Mouse (Mus musculus) liver, postnatal 0 days (tissue): ENCODE measurements around the gene Dcpp3.
"Not testable (repeated sequence)": the region's sequence is repeated elsewhere in the genome, so short reads cannot be mapped to it uniquely, and the experiment has no call there.

Source experiments
- CTCF ChIP-seq: sonication (generic); IDR thresholded peaks from 2 replicates; pipeline ENCODE4 v1.5.1; 2016; ENCODE audit warnings: antibody characterized with exemption, low read depth
- EP300 ChIP-seq: IDR thresholded peaks from 2 replicates; pipeline ENCODE4 v1.6.1; 2016; ENCODE audit warnings: antibody characterized with exemption, low read depth, mild to moderate bottlenecking

DNA sequence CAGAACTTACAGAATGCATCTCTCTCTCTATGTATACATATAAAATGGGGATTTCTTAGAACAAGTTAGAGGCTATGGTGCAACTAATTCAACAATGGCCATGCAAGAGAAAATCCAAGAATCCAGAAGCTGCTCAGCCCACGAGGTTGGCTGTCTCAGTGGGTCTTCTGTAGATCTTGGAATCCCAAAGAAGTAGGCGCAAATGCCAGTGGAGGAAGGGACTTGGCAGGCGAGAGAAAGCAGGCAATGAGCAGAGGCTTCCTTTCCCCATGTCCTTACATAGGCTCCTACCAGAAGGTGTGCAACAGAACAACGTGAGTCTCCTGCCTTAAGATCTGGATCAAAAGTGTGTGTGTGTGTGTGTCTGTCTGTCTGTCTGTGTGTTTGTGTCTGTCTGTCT, 30.2 kb downstream of the Dcpp3 start:
- not testable (repeated sequence) for TF ChIP-seq CTCF, EP300
